Mouse (Mus musculus) kidney, adult 2 months (tissue): Measurements from ENCODE around the gene Sdk1. TPM values are rescaled to one million over a fixed set of nuclear protein-coding genes. Genes with fewer than 3 reads are reported as not detected.
A peak's percentile ranks its signal among the peaks of the same experiment; 100 is the strongest.

Source experiments
- DNase-seq: peaks from one replicate; pipeline ENCODE4 v3.0.0; 2021
- H3K27ac ChIP-seq: fragments of 200-500 bp; 2 replicates; pipeline ENCODE4 v1.5.1; 2012; ENCODE audit warnings: low read depth, low read length, control low read depth, inconsistent platforms; ENCODE audit not compliant: insufficient read depth
- H3K27me3 ChIP-seq: fragments of 200-500 bp; replicated peaks from 2 replicates; pipeline ENCODE4 v1.6.1; 2012; ENCODE audit warnings: mild to moderate bottlenecking, moderate library complexity, low read length, inconsistent platforms; ENCODE audit not compliant: control insufficient read depth, insufficient read depth
- H3K36me3 ChIP-seq: fragments of 200-500 bp; 2 replicates; pipeline ENCODE4 v1.6.1; 2012; ENCODE audit warnings: mild to moderate bottlenecking, moderate library complexity, low read length, inconsistent platforms; ENCODE audit not compliant: control insufficient read depth, insufficient read depth
- H3K4me1 ChIP-seq: fragments of 200-500 bp; 2 replicates; pipeline ENCODE4 v1.6.1; 2011; ENCODE audit warnings: low read length; ENCODE audit not compliant: control insufficient read depth, insufficient read depth
- H3K4me3 ChIP-seq: fragments of 200-500 bp; 2 replicates; pipeline ENCODE4 v1.5.1; 2011; ENCODE audit warnings: mild to moderate bottlenecking, low read depth, low read length, control low read depth; ENCODE audit not compliant: insufficient read depth
- CTCF ChIP-seq: fragments of 200-500 bp; conservative IDR thresholded peaks from 2 replicates; pipeline ENCODE4 v1.5.1; 2011; ENCODE audit warnings: low read depth, mild to moderate bottlenecking, control low read depth, low read length, moderate library complexity, mixed read lengths; ENCODE audit not compliant: insufficient read depth, insufficient read length
- POLR2A ChIP-seq: fragments of 200-500 bp; IDR thresholded peaks from one replicate; pipeline ENCODE4 v1.6.1; 2011; ENCODE audit warnings: low read depth, low read length, control low read depth
- WGBS: fragments of 180-500 bp; shearing (Covaris S2); methylation state at CpG from one replicate; pipeline ENCODE4 v1.1.7; 2018; 5-methylcytosine and 5-hydroxymethylcytosine counted together
- polyA plus RNA-seq: library from polyadenylated mRNA; depleted of rRNA; stranded (reverse); fragments of >200 nt; gene quantifications from 2 replicates; pipeline ENCODE4 v1.2.3, GENCODE M21; 2012

The Sdk1 gene
- polyA plus RNA-seq, 1 experiment = 0.63 TPM

- 70% methylated on average over 12 of the region's 12 CpGs for WGBS
- Histone ChIP-seq H3K27me3 (no peaks in the 10 kb centered on the region), H3K27ac (no peak overlapping the region)
Measured at GRCm38 (mm10) chr5:141694901-141695300, 453.6 kb downstream of the Sdk1 start.

GRCm38 (mm10) chr5:141698406-141698805 lies 457.1 kb downstream of the Sdk1 start:
- Histone ChIP-seq H3K4me3 (no peak overlapping the region), H3K27me3 (no peaks in the 10 kb centered on the region), H3K36me3 (no peaks in the 10 kb centered on the region), H3K4me1 (no peaks in the 10 kb centered on the region), H3K27ac (no peak overlapping the region)
- TF ChIP-seq CTCF (no peak), POLR2A (no peak)
- no peak for DNase-seq
- 89% methylated on average over 3 of the region's 3 CpGs for WGBS

More at GRCm38 (mm10) chr5:141694901-141695300, 453.6 kb downstream of the Sdk1 start:
- Histone ChIP-seq H3K4me3 (no peak overlapping the region), H3K4me1 (no peaks in the 10 kb centered on the region), H3K36me3 (no peaks in the 10 kb centered on the region)
- DNase-seq = no peak
- TF ChIP-seq POLR2A (no peak), CTCF (no peak)

- DNase-seq = no peak
- H3K4me3 ChIP-seq = no peak overlapping the region
- no peak overlapping the region for H3K27ac ChIP-seq
- WGBS = 62% methylated on average over 3 of the region's 3 CpGs
- H3K27me3 ChIP-seq = no peaks in the 10 kb centered on the region
- no peak for TF ChIP-seq CTCF
- no peak for TF ChIP-seq POLR2A
- H3K36me3 ChIP-seq = no peaks in the 10 kb centered on the region
- no peaks in the 10 kb centered on the region for H3K4me1 ChIP-seq
Measured at GRCm38 (mm10) chr5:141720751-141721150, 479.5 kb downstream of the Sdk1 start.

- 67% methylated on average over 2 of the region's 2 CpGs for WGBS
Measured at GRCm38 (mm10) chr5:141727968-141728367, 486.7 kb downstream of the Sdk1 start.

GRCm38 (mm10) chr5:141730006-141730405 lies 488.7 kb downstream of the Sdk1 start:
- TF ChIP-seq CTCF = no peak
- no peak for TF ChIP-seq POLR2A
- 62% methylated on average over 4 of the region's 4 CpGs for WGBS
- no peak for DNase-seq
- Histone ChIP-seq H3K27me3 (no peaks in the 10 kb centered on the region), H3K27ac (no peak overlapping the region), H3K4me3 (no peak overlapping the region), H3K4me1 (no peaks in the 10 kb centered on the region), H3K36me3 (no peaks in the 10 kb centered on the region)

More at GRCm38 (mm10) chr5:141727968-141728367, 486.7 kb downstream of the Sdk1 start:
- DNase-seq = no peak
- TF ChIP-seq POLR2A (no peak), CTCF (no peak)
- Histone ChIP-seq H3K27ac (no peak overlapping the region), H3K4me3 (no peak overlapping the region), H3K4me1 (no peaks in the 10 kb centered on the region), H3K36me3 (no peaks in the 10 kb centered on the region), H3K27me3 (no peaks in the 10 kb centered on the region)

GRCm38 (mm10) chr5:141738725-141739124 lies 497.4 kb downstream of the Sdk1 start:
- TF ChIP-seq CTCF (0 out of 2 replicates have a peak, but pooled peaks have one; percentile 18), POLR2A (no peak)
- DNase-seq = no peak
- WGBS = 80% methylated on average over 5 of the region's 5 CpGs

GRCm38 (mm10) chr5:141748793-141749192 lies 507.5 kb downstream of the Sdk1 start:
- no peaks in the 10 kb centered on the region for H3K36me3 ChIP-seq
- DNase-seq = no peak
- no peak overlapping the region for H3K4me3 ChIP-seq
- no peaks in the 10 kb centered on the region for H3K27me3 ChIP-seq
- H3K4me1 ChIP-seq = no peaks in the 10 kb centered on the region
- no peak overlapping the region for H3K27ac ChIP-seq
- 93% methylated on average over 4 of the region's 4 CpGs for WGBS
- TF ChIP-seq CTCF (no peak), POLR2A (no peak)

More at GRCm38 (mm10) chr5:141738725-141739124, 497.4 kb downstream of the Sdk1 start:
- Histone ChIP-seq H3K27me3 (no peaks in the 10 kb centered on the region; the same call in 1 of the 2 replicates), H3K4me3 (no peak overlapping the region), H3K4me1 (no peaks in the 10 kb centered on the region), H3K36me3 (no peaks in the 10 kb centered on the region), H3K27ac (no peak overlapping the region)
